Mouse (Mus musculus) intestine, embryonic 15.5 days (tissue): ENCODE measurements around the gene Nyap1. TPM values are rescaled to one million over a fixed set of nuclear protein-coding genes. Genes with fewer than 3 reads are reported as not detected.

Experiments used
- ATAC-seq: fragments of 200-750 bp; cut with Nextera tagmentation; 2 replicates; pipeline ENCODE4 v1.8.0; 2017; ENCODE audit warnings: moderate TSS enrichment, moderate library complexity
- H3K27ac ChIP-seq: fragments of 300-500 bp; sonication (generic); 2 replicates; pipeline ENCODE4 v1.5.1; 2015; ENCODE audit warnings: mild to moderate bottlenecking, inconsistent platforms
- H3K27me3 ChIP-seq: fragments of 300-500 bp; sonication (generic); replicated peaks from 2 replicates; pipeline ENCODE4 v1.6.1; 2015; ENCODE audit warnings: inconsistent platforms
- H3K36me3 ChIP-seq: fragments of 300-500 bp; sonication (generic); 2 replicates; pipeline ENCODE4 v1.6.1; 2015; ENCODE audit warnings: inconsistent platforms
- H3K4me1 ChIP-seq: fragments of 300-500 bp; sonication (generic); replicated peaks from 2 replicates; pipeline ENCODE4 v1.6.1; 2015; ENCODE audit warnings: inconsistent platforms
- H3K4me2 ChIP-seq: fragments of 300-500 bp; sonication (generic); replicated peaks from 2 replicates; pipeline ENCODE4 v1.6.1; 2015; ENCODE audit warnings: mild to moderate bottlenecking, inconsistent platforms
- H3K4me3 ChIP-seq: fragments of 300-500 bp; sonication (generic); replicated peaks from 2 replicates; pipeline ENCODE4 v1.5.1; 2015; ENCODE audit warnings: inconsistent platforms
- H3K9ac ChIP-seq: fragments of 300-500 bp; sonication (generic); 2 replicates; pipeline ENCODE4 v1.6.1; 2015; ENCODE audit warnings: inconsistent platforms
- H3K9me3 ChIP-seq: fragments of 300-500 bp; sonication (generic); 2 replicates; pipeline ENCODE4 v1.6.1; 2016; ENCODE audit warnings: inconsistent platforms
- WGBS: fragments of 180-500 bp; shearing (Covaris S2); methylation state at CpG from one replicate; pipeline ENCODE4 v1.1.7; 2015; 5-methylcytosine and 5-hydroxymethylcytosine counted together
- polyA plus RNA-seq: library from polyadenylated mRNA; unstranded; fragments of >200 nt; fragmentation: Nextera tagmentation; extraction: Ambion mirVana; gene quantifications from 2 replicates; pipeline ENCODE4 v1.2.1, GENCODE M21; 2015

Gene Nyap1
- polyA plus RNA-seq: 2.3 and 2.8 TPM in 2 replicates

DNA sequence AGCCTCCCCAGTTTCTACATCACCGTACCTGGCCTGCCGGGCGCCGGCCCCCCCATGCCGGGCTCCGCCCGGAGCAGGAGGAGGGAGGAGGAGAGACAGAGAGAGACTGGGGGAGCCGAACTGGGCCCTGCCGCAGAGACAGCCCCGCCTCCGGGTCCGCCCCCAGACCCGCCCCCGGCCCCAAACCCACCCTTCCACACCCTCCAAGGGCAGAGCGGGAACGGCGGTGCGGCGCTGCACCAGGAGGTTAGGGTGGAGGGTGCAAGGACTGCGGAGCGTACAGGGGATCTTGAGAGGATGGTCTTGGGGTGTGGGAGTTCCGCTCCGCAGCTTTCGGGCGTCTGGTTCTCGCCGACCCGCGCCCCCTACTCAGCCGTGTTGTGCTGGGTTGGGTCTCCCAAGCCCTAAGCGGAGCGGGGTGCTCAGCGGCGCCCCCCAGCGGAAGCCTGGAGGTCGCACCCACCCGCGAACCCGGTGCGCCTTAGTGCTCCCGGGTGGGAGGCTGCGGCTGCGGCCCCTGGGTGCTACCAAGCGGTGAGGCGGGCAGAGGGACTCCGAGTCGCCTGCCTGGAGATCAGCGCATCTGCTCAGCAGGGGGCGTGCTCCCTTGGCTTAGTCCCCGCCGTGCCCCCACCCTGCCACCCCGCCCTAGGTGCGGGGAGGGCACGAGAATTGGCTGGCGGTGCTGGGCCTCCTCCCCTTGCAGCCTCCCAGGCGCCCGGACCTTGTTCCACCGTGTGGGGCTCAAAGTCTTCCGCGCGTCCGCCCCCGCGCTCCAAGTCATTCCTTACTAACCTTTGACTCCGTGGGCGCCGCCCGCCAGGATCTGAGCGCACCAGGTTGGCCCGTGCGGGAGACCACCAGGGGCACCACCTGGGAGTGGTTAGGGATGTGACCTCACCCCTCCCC lies at the start of gene Nyap1:
Gene Nyap1 (minus strand): TSS at position 585 of the 909 bp plus-strand sequence.
- Histone ChIP-seq H3K36me3 (no peaks in the 10 kb centered on the region), H3K27ac (peak within 1 kb of the TSS; percentile 87), H3K9ac (peak within 1 kb of the TSS; percentile 64), H3K4me1 (peaks cover 24% of the 10 kb centered on the region; the same call in 1 of the 2 replicates), H3K27me3 (no peaks in the 10 kb centered on the region), H3K9me3 (no peaks in the 10 kb centered on the region), H3K4me2 (peak within 1 kb of the TSS; percentile 97), H3K4me3 (peak within 1 kb of the TSS; percentile 68)
- WGBS: under 1% methylated on average over 71 of the region's 71 CpGs
- ATAC-seq: peak; percentile 85

DNA sequence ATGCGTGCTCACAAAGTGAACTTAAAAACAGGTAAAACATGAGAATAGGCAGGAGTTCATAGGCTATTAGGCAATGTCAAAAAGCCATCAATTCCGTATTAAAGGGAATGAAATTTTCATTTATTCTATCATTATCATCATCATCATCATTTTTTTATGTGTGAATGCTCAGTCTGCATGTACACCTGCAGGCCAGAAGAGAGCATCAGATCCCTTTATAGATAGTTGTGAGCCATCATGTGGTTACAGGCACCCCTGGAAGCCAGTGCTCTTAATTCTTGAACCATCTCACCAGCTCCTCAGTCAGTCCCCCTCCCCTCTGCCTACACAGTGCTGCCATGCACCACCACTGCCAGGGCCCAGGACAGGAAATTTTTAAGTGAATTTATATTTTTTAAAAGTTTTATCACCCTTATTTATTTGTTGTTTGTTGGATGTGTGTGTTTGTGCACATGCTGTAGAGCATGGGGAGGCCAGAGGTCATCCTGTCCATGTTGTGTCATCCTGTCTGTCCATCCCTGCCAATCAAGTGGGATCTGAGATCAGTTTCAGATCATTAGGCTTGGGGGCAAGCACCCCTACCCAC lies 47.6 kb upstream of the Nyap1 start:
- Histone ChIP-seq H3K9ac (no peak overlapping the region), H3K36me3 (no peaks in the 10 kb centered on the region; the same call in 1 of the 2 replicates), H3K27me3 (no peaks in the 10 kb centered on the region), H3K27ac (no peak overlapping the region), H3K9me3 (no peaks in the 10 kb centered on the region), H3K4me2 (no peak overlapping the region), H3K4me1 (peaks cover 17% of the 10 kb centered on the region), H3K4me3 (no peak overlapping the region)
- no peak for ATAC-seq
- 94% methylated on average over 2 of the region's 2 CpGs for WGBS

DNA sequence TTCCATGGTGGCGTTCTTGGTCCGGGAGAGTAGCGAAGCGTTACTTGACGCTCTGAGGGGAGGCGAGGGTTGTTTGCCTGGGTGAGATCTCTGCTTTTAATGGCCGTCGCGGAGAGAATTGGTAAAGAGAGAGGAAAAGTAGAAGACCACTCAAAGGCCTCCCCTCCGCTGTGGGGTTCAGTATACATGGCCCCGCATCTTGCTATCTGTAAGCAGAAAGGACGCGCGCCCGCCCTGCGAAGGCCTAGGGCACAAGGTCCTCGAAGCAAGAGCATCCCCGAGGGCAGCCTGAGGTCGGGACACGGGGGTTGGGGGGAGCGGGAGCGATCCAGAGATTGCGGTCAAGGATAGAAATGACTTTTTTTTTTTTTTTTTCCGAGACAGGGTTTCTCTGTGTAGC lies 46.8 kb upstream of the Nyap1 start:
- H3K4me3 ChIP-seq: peak overlapping the region; percentile 88
- no peak for ATAC-seq
- H3K9ac ChIP-seq: no peak overlapping the region
- H3K27me3 ChIP-seq: no peaks in the 10 kb centered on the region
- H3K4me2 ChIP-seq: peak overlapping the region; percentile 83
- 77% methylated on average over 24 of the region's 24 CpGs for WGBS
- no peak overlapping the region for H3K27ac ChIP-seq
- no peaks in the 10 kb centered on the region for H3K9me3 ChIP-seq
- no peaks in the 10 kb centered on the region; the same call in 1 of the 2 replicates for H3K36me3 ChIP-seq
- peaks cover 26% of the 10 kb centered on the region for H3K4me1 ChIP-seq

DNA sequence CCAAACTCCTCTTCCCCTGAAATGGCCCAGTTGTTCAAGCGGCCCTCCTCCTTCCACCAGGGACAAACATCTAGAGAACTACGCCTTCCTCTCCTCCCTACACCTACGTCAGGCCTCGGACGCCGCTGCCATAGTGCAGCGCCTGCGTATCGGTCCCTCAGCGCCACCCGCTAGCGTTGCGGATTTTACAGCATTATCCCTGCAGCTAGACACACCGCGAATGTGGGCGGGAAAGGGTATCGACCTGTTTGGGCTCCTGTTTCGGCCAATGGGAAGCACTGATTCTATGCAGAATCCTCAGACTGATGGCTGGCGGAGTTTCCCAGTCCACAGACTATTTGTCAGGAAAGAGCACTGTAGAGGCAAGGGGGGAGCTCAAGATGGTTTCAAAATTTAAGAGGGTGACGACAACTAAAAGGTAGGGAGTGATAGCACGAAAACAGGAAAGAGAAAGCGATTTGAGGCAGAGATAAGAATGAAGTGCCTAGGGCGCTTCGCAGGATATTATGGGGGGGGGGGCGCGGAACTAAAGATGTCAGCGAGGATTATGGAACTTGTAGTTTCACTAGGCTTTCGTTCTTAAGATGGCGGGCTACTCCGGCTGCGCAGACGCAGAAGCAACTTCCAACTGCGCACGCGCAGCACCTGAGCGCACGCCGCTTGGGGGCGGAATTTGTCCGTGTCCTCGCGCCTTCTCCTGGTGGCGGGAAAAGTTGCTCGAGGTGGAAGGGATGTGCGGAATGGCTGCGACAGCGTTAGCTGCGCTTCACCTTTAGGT lies 45.9 kb upstream of the Nyap1 start, which contains the start of the genes Mepce and Zcwpw1:
Gene Mepce (minus strand): TSS at position 505 of the 778 bp plus-strand sequence.
Gene Zcwpw1 (plus strand): TSS at position 648 of the 778 bp plus-strand sequence.
- peaks cover 6% of the 10 kb centered on the region for H3K36me3 ChIP-seq
- H3K27me3 ChIP-seq: no peaks in the 10 kb centered on the region
- peaks cover 31% of the 10 kb centered on the region for H3K4me1 ChIP-seq
- peak within 1 kb of the TSS; percentile 99 for H3K27ac ChIP-seq
- under 1% methylated on average over 48 of the region's 48 CpGs for WGBS
- peak within 1 kb of the TSS; percentile 88 for H3K4me3 ChIP-seq
- peak within 1 kb of the TSS; percentile 83 for H3K4me2 ChIP-seq
- H3K9me3 ChIP-seq: no peaks in the 10 kb centered on the region
- ATAC-seq: peak; percentile 70
- H3K9ac ChIP-seq: peak within 1 kb of the TSS; percentile 95

GRCm38 (mm10) chr5:137786109-137786942 lies 44.9 kb upstream of the Nyap1 start:
- Histone ChIP-seq H3K36me3 (peaks cover 16% of the 10 kb centered on the region), H3K4me3 (peak overlapping the region; percentile 88), H3K9me3 (no peaks in the 10 kb centered on the region), H3K27me3 (no peaks in the 10 kb centered on the region), H3K4me1 (peaks cover 34% of the 10 kb centered on the region), H3K9ac (peak overlapping the region; percentile 95), H3K27ac (peak overlapping the region; percentile 99), H3K4me2 (peak overlapping the region; percentile 83)
- under 1% methylated on average over 79 of the region's 79 CpGs for WGBS
- ATAC-seq: peak; percentile 90

DNA sequence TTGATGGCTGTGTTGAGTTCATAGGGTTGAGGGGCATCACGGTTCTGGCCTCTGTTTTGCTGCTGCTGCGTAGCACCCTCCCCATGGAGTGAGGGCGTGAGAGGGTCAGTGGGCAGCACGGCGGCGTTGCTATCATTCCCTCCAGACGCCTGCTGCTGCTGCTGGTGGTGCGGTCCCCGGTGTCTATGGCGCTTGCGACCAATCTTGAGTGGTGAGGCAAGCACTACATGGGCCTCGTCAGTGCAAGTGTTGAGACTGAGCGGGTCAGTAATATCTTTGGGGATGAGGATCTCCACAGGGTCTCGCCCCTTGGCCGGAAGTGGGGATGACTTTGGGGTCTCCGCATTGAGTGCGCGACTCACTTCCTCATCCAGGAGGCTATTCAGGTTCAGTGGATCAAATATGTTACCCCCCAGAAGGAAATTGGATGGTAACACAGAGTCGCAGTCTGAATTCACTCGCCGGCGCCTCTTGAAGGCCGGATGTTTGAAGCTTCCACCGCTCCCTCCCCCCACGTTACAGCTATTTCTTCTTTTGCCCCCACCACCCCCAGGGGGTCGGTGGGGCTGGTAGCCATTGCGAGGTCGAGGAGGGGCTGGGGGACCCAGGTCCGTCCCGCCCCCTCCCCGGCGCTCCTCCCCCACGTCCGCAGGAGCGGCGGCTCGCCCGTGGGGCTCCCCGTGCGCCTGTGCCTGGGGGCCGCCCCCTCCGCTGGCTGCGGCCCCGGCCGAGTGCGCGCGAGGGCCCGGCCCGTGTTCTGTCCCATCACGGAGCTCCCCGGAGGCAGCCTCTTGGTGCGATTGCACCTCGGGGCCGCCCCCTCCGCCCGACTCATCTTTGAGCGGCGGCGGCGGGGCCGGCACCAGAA lies 44.0 kb upstream of the Nyap1 start:
- H3K36me3 ChIP-seq: peaks cover 20% of the 10 kb centered on the region
- peak overlapping the region; percentile 88 for H3K4me3 ChIP-seq
- H3K4me2 ChIP-seq: peak overlapping the region; percentile 83
- peak overlapping the region; percentile 95 for H3K9ac ChIP-seq
- no peaks in the 10 kb centered on the region for H3K27me3 ChIP-seq
- ATAC-seq: peak; percentile 21; the same call in 1 of the 2 replicates
- 2% methylated on average over 50 of the region's 62 CpGs for WGBS
- H3K9me3 ChIP-seq: no peaks in the 10 kb centered on the region
- H3K4me1 ChIP-seq: peaks cover 34% of the 10 kb centered on the region
- H3K27ac ChIP-seq: peak overlapping the region; percentile 99

DNA sequence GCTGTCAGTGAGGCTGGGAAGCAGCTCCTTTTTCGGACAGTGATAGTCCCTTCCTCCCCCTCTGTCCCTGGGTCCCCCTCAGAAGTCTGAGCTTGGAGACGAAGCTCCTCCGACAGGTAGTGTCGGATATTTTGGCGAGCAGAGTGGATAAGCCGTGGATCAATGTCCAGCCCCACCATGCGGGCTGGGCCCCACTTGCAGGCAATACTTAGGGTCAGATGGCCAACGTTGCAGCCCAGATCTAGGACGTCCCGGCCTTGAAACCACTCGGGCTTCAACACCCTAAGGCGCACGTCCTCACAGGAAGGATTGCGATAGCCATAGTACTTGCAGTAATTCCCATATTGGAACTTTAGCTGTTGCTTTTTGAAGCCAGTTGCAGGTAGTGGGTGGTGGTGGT lies 43.1 kb upstream of the Nyap1 start:
- Histone ChIP-seq H3K9ac (peak overlapping the region; percentile 95), H3K36me3 (peaks cover 21% of the 10 kb centered on the region), H3K4me2 (peak overlapping the region; percentile 83), H3K4me1 (peaks cover 42% of the 10 kb centered on the region), H3K27me3 (no peaks in the 10 kb centered on the region), H3K4me3 (peak overlapping the region; percentile 88), H3K9me3 (no peaks in the 10 kb centered on the region), H3K27ac (0 out of 2 replicates have a peak overlapping the region, but pooled peaks have one; percentile 99)
- 71% methylated on average over 14 of the region's 14 CpGs for WGBS
- ATAC-seq: no peak

- no peaks in the 10 kb centered on the region for H3K9me3 ChIP-seq
- no peak overlapping the region for H3K27ac ChIP-seq
- peaks cover 21% of the 10 kb centered on the region for H3K36me3 ChIP-seq
- peak overlapping the region; percentile 95 for H3K9ac ChIP-seq
- H3K4me3 ChIP-seq: peak overlapping the region; percentile 88
- no peaks in the 10 kb centered on the region for H3K27me3 ChIP-seq
- ATAC-seq: no peak
- H3K4me1 ChIP-seq: peaks cover 44% of the 10 kb centered on the region
- WGBS: 61% methylated on average over 9 of the region's 9 CpGs
- H3K4me2 ChIP-seq: peak overlapping the region; percentile 83
Observed at GRCm38 (mm10) chr5:137783901-137784540, 42.6 kb upstream of the Nyap1 start.

DNA sequence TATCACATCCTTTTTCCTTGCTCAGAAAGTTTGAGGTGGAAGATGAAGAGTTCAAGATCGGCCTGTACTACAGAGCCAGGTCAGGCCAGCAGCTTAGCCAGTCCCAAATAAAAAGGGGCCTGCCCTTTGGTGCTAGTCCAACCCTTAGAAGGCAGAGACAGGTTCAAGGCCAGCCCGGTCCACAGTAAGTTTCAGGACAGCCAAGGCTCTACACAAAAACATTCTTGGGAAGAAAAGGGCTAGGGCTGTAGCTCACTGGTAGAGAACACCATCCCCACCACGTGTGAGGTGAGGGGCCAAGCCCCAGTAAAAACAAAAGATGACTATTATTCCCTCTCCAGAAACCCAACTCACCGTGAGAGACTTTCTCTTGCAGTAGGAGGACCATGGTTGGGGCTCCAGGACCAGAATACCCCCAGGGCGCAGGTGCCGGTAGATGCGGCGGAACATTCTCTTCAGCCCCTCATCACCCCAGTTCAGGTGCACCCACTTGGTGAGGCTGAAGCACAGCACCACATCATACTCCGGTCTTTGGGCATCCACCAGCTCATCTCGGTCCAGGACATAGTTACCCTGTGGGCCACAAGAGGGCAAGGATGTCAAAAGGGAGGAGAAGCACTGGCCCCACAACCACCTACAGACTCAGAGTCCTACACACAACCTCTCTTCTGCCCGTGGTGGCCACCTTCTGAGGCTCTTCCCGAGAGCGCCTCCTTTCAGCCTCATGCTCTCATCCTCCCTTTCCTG lies 41.5 kb upstream of the Nyap1 start:
- WGBS: 77% methylated on average over 13 of the region's 13 CpGs
- H3K36me3 ChIP-seq: peaks cover 21% of the 10 kb centered on the region
- peak overlapping the region; percentile 88; the same call in 1 of the 2 replicates for H3K4me3 ChIP-seq

DNA sequence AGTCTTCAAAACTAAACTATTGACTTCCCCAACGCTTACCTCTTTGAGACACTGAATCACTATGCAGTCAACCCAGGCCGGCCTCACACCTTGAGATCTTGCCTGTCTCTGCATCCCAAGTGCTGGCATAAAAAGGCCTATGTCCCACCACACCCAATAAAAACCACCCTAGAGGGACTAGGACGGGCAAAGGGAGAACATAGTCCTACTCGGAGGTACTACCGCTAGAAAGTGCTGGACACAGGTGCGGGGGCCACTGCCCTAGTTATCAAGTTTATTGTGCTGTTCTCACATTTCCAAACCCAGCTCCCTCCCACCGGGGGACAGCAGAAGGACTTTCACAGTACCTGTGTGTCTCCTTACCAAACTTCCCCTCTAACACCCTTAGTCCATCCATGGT lies 40.3 kb upstream of the Nyap1 start:
- H3K4me1 ChIP-seq: peaks cover 46% of the 10 kb centered on the region
- no peak overlapping the region for H3K9ac ChIP-seq
- WGBS: 91% methylated on average over 7 of the region's 7 CpGs
- H3K4me3 ChIP-seq: no peak overlapping the region
- H3K36me3 ChIP-seq: peaks cover 21% of the 10 kb centered on the region
- no peak overlapping the region for H3K27ac ChIP-seq
- H3K27me3 ChIP-seq: no peaks in the 10 kb centered on the region
- H3K4me2 ChIP-seq: no peak overlapping the region
- H3K9me3 ChIP-seq: no peaks in the 10 kb centered on the region
- ATAC-seq: no peak

More for the DNA sequence above, 41.5 kb upstream of the Nyap1 start:
- no peak overlapping the region for H3K27ac ChIP-seq
- peak overlapping the region; percentile 26; the same call in 1 of the 2 replicates for H3K9ac ChIP-seq
- H3K27me3 ChIP-seq: no peaks in the 10 kb centered on the region
- ATAC-seq: no peak
- peak overlapping the region; percentile 83 for H3K4me2 ChIP-seq
- peaks cover 44% of the 10 kb centered on the region for H3K4me1 ChIP-seq
- no peaks in the 10 kb centered on the region for H3K9me3 ChIP-seq
